Mouse (Mus musculus): ENCODE measurements around the gene Dpp9.
"Not testable (repeated sequence)": the region's sequence is repeated elsewhere in the genome, so short reads cannot be mapped to it uniquely, and the experiment has no call there.

Gene Dpp9

GRCm38 (mm10) chr17:56218377-56219191, at the start of gene Dpp9:
TSS of gene Dpp9 (minus strand) at chr17:56218905.
- DNase-seq (ENCODE audit: low read depth), result peak; percentile 95

GRCm38 (mm10) chr17:56266271-56266670, 47.6 kb upstream of the Dpp9 start:
- peak; percentile 83 for DNase-seq (ENCODE audit: low read depth)

- DNase-seq (ENCODE audit: low read depth), result peak; percentile 85
Observed at GRCm38 (mm10) chr17:56265869-56266268, 47.2 kb upstream of the Dpp9 start.

- DNase-seq (ENCODE audit: low read depth), result no peak
Observed at GRCm38 (mm10) chr17:56265011-56265410, 46.3 kb upstream of the Dpp9 start.

GRCm38 (mm10) chr17:56264020-56264419, 45.3 kb upstream of the Dpp9 start:
- peak; percentile 86 for DNase-seq (ENCODE audit: low read depth)

- no peak for DNase-seq (ENCODE audit: low read depth)
Observed at GRCm38 (mm10) chr17:56262645-56263094, 44.0 kb upstream of the Dpp9 start.

GRCm38 (mm10) chr17:56261166-56261565, 42.5 kb upstream of the Dpp9 start:
- no peak for DNase-seq (ENCODE audit: low read depth)

- no peak for DNase-seq (ENCODE audit: low read depth)
Observed at GRCm38 (mm10) chr17:56259301-56260037, 40.8 kb upstream of the Dpp9 start.

- DNase-seq (ENCODE audit: low read depth), result not testable (repeated sequence)
Observed at GRCm38 (mm10) chr17:56258812-56259211, 40.1 kb upstream of the Dpp9 start.

- DNase-seq (ENCODE audit: low read depth), result not testable (repeated sequence)
Observed at GRCm38 (mm10) chr17:56258269-56258668, 39.6 kb upstream of the Dpp9 start.

- DNase-seq (ENCODE audit: low read depth), result no peak
Observed at GRCm38 (mm10) chr17:56257181-56257894, 38.6 kb upstream of the Dpp9 start.

- DNase-seq (ENCODE audit: low read depth), result peak; percentile 97
Observed at GRCm38 (mm10) chr17:56256239-56256881, 37.7 kb upstream of the Dpp9 start, which contains the start of gene Fem1a. TSS of gene Fem1a (plus strand) at chr17:56256810.

- peak; percentile 100 for DNase-seq (ENCODE audit: low read depth)
Observed at GRCm38 (mm10) chr17:56255863-56256238, 37.1 kb upstream of the Dpp9 start.

- peak; percentile 87 for DNase-seq (ENCODE audit: low read depth)
Observed at GRCm38 (mm10) chr17:56255429-56255828, 36.7 kb upstream of the Dpp9 start.

- DNase-seq (ENCODE audit: low read depth), result no peak
Observed at GRCm38 (mm10) chr17:56254695-56255094, 36.0 kb upstream of the Dpp9 start.

- DNase-seq (ENCODE audit: low read depth), result peak; percentile 82
Observed at GRCm38 (mm10) chr17:56251136-56251829, 32.6 kb upstream of the Dpp9 start.

GRCm38 (mm10) chr17:56245608-56246007, 26.9 kb upstream of the Dpp9 start:
- no peak for DNase-seq (ENCODE audit: low read depth)

- peak; percentile 91 for DNase-seq (ENCODE audit: low read depth)
Observed at GRCm38 (mm10) chr17:56241541-56242401, 23.1 kb upstream of the Dpp9 start.

- DNase-seq (ENCODE audit: low read depth), result peak; percentile 67
Observed at GRCm38 (mm10) chr17:56233818-56234469, 15.2 kb upstream of the Dpp9 start.

- DNase-seq (ENCODE audit: low read depth), result no peak
Observed at GRCm38 (mm10) chr17:56233389-56233788, 14.7 kb upstream of the Dpp9 start.

Measured in NIH3T3 (cell line).